In the genomic region with DNA sequence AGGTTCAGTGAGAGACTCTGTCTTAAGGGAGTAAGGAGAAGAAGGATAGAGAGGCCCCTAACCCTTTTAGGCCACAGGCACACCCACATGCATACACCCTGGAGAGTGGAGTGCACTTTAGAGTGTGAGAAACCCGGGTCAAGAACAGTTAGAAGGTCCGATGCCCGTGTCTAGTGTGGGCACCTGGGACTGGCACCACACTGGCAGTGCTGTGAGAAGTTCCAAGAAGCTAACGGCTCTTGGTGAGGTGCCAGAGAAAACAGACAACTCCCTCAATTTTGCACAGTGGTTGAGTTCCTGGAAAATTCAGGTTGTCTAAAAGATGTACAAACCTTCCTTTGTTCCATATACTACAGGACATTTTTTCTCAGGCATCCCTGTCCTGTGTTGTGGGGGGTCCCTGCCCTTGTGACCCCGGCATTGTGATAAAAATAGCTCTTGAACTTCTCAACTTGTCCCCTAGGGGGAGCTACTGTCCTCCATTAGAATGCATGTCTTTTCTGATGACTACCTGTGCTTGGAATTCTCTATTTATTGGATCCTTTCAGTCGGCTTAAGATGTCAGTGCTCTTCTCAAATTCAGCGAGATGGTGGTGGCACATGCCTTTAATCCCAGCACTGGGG, we compare ENCODE assay signal across 8 mouse cellular contexts. TPM values are rescaled to one million over a fixed set of nuclear protein-coding genes. Genes with fewer than 3 reads are reported as not detected.
DNase-seq lines count a peak whose midpoint lies in the region; ATAC-seq and TF ChIP-seq lines count a peak whose summit lies in the region.

No protein-coding gene starts in this region.

- H3K27ac ChIP-seq in forebrain, postnatal 0 days (ENCODE audit: low read depth, low read length), result no peak overlapping the region
- H3K27ac ChIP-seq in forebrain, embryonic 13.5 days, result no peak overlapping the region
- H3K27ac ChIP-seq in midbrain, postnatal 0 days (ENCODE audit: low read depth, low read length), result no peak overlapping the region
- no peak overlapping the region for H3K27ac ChIP-seq in midbrain, embryonic 10.5 days (replicated peaks)

- no peak overlapping the region for H3K4me2 ChIP-seq in forebrain, postnatal 0 days (ENCODE audit: low read depth)
- H3K4me2 ChIP-seq in forebrain, embryonic 13.5 days, result no peak overlapping the region
- no peak overlapping the region for H3K4me2 ChIP-seq in midbrain, postnatal 0 days (ENCODE audit: low read depth, low read length, poor library complexity, severe bottlenecking)

- H3K36me3 ChIP-seq in forebrain, postnatal 0 days (ENCODE audit: insufficient read depth), result no peaks in the 10 kb centered on the region
- no peaks in the 10 kb centered on the region for H3K36me3 ChIP-seq in forebrain, embryonic 13.5 days (ENCODE audit: poor library complexity, severe bottlenecking)
- H3K36me3 ChIP-seq in midbrain, postnatal 0 days (ENCODE audit: insufficient read depth, low read length), result no peaks in the 10 kb centered on the region
- no peaks in the 10 kb centered on the region for H3K36me3 ChIP-seq in midbrain, embryonic 10.5 days

- TF ChIP-seq CTCF in forebrain, postnatal 0 days (IDR thresholded peaks at IDR 0.05; ENCODE audit: low read depth), result peak; percentile 56
- peak; percentile 70 for TF ChIP-seq CTCF in midbrain, postnatal 0 days (IDR thresholded peaks at IDR 0.05)

- no peak overlapping the region for H3K4me3 ChIP-seq in forebrain, postnatal 0 days (ENCODE audit: low read depth, low read length)
- H3K4me3 ChIP-seq in forebrain, embryonic 13.5 days, result no peak overlapping the region
- H3K4me3 ChIP-seq in midbrain, postnatal 0 days (ENCODE audit: low read depth, low read length), result no peak overlapping the region
- no peak overlapping the region for H3K4me3 ChIP-seq in midbrain, embryonic 10.5 days

- DNase-seq in forebrain, postnatal 0 days, result peak; percentile 10
- DNase-seq in midbrain, postnatal 0 days (ENCODE audit: low spot score), result peak; percentile 45
- no peak for DNase-seq in midbrain, embryonic 10.5 days (ENCODE audit: low spot score)
- peak; percentile 65 for DNase-seq in embryo, embryonic 11 days
- peak; percentile 33 to 35 for DNase-seq in natural killer cell, adult 2 months (ENCODE audit: low spot score in 2 of 2)
- no peak for DNase-seq in right cerebral cortex, postnatal 36 days (ENCODE audit: low spot score in 2 of 2)
- DNase-seq in right cerebral cortex, adult 2 months (ENCODE audit: low spot score in 2 of 2), result no peak

- no peak overlapping the region for H3K9ac ChIP-seq in forebrain, postnatal 0 days
- no peak overlapping the region for H3K9ac ChIP-seq in forebrain, embryonic 13.5 days
- no peak overlapping the region for H3K9ac ChIP-seq in midbrain, postnatal 0 days (replicated peaks; ENCODE audit: low read length, poor library complexity, severe bottlenecking)

- H3K9me3 ChIP-seq in forebrain, postnatal 0 days (ENCODE audit: low read length), result no peaks in the 10 kb centered on the region
- no peaks in the 10 kb centered on the region for H3K9me3 ChIP-seq in forebrain, embryonic 13.5 days (replicated peaks)
- H3K9me3 ChIP-seq in midbrain, postnatal 0 days (ENCODE audit: low read length), result no peaks in the 10 kb centered on the region
- H3K9me3 ChIP-seq in midbrain, embryonic 10.5 days (replicated peaks), result no peaks in the 10 kb centered on the region

- no peak for ATAC-seq in forebrain, postnatal 0 days
- ATAC-seq in forebrain, embryonic 13.5 days, result no peak
- ATAC-seq in midbrain, postnatal 0 days (ENCODE audit: low FRiP score), result no peak

- H3K4me1 ChIP-seq in forebrain, postnatal 0 days (ENCODE audit: insufficient read depth), result no peaks in the 10 kb centered on the region
- H3K4me1 ChIP-seq in forebrain, embryonic 13.5 days, result no peaks in the 10 kb centered on the region
- no peaks in the 10 kb centered on the region for H3K4me1 ChIP-seq in midbrain, postnatal 0 days (ENCODE audit: insufficient read depth, low read length)
- 0 out of 2 replicates have a peak, but pooled peaks cover 4% of the 10 kb centered on the region for H3K4me1 ChIP-seq in midbrain, embryonic 10.5 days

- 42% methylated on average over 7 of the region's 7 CpGs for WGBS in forebrain, postnatal 0 days
- 51% methylated on average over 7 of the region's 7 CpGs for WGBS in forebrain, embryonic 13.5 days
- 51% methylated on average over 7 of the region's 7 CpGs for WGBS in midbrain, postnatal 0 days
- 50% methylated on average over 7 of the region's 7 CpGs for WGBS in midbrain, embryonic 10.5 days

- H3K27me3 ChIP-seq in forebrain, postnatal 0 days (ENCODE audit: insufficient read depth, low read length), result no peaks in the 10 kb centered on the region
- H3K27me3 ChIP-seq in forebrain, embryonic 13.5 days, result no peaks in the 10 kb centered on the region
- H3K27me3 ChIP-seq in midbrain, postnatal 0 days (ENCODE audit: insufficient read depth, low read length), result no peaks in the 10 kb centered on the region
- no peaks in the 10 kb centered on the region for H3K27me3 ChIP-seq in midbrain, embryonic 10.5 days (ENCODE audit: low read depth, poor library complexity, severe bottlenecking)

RNA-seq across cellular contexts. Expression of gene Muc4, which starts 38.7 kb away (rescaled TPM):
- total RNA-seq in forebrain, postnatal 0 days (2014; rRNA removed), result not detected in 2 replicates
- polyA plus RNA-seq in forebrain, postnatal 0 days (2015; fragmentation: Nextera tagmentation; extraction: Ambion mirVana), result not detected in 2 replicates
- 0.04 TPM in 1 of 2 replicates, not detected in the other for polyA plus RNA-seq in forebrain, embryonic 13.5 days (2015; fragmentation: Nextera tagmentation; extraction: Ambion mirVana)
- total RNA-seq in midbrain, postnatal 0 days (2014; rRNA removed), result 0.05 TPM in 1 of 2 replicates, not detected in the other
- not detected in 2 replicates for polyA plus RNA-seq in midbrain, postnatal 0 days (2015; fragmentation: Nextera tagmentation; extraction: Ambion mirVana)
- 0.32 and 1.5 TPM in 2 replicates for polyA plus RNA-seq in midbrain, embryonic 10.5 days (2016; fragmentation: Nextera tagmentation; extraction: Ambion mirVana)

RNA-seq across cellular contexts. Expression of gene Tnk2, which starts 53.3 kb away (rescaled TPM):
- total RNA-seq in forebrain, postnatal 0 days (2014; rRNA removed), result 48.4 and 55.3 TPM in 2 replicates
- polyA plus RNA-seq in forebrain, postnatal 0 days (2015; fragmentation: Nextera tagmentation; extraction: Ambion mirVana), result 10.3 and 13.2 TPM in 2 replicates
- polyA plus RNA-seq in forebrain, embryonic 13.5 days (2015; fragmentation: Nextera tagmentation; extraction: Ambion mirVana), result 14.6 TPM in 2 replicates
- 69.1 and 81.7 TPM in 2 replicates for total RNA-seq in midbrain, postnatal 0 days (2014; rRNA removed)
- 15.7 and 16.5 TPM in 2 replicates for polyA plus RNA-seq in midbrain, postnatal 0 days (2015; fragmentation: Nextera tagmentation; extraction: Ambion mirVana)
- 8.4 and 9.8 TPM in 2 replicates for polyA plus RNA-seq in midbrain, embryonic 10.5 days (2016; fragmentation: Nextera tagmentation; extraction: Ambion mirVana)

Comparison
In these comparisons a context has a peak if more than half of its experiments do, and no peak if none do; other contexts are left out.
1. DNase-seq: peak in forebrain, postnatal 0 days (single experiment), midbrain, postnatal 0 days (single experiment), embryo, embryonic 11 days (single experiment) and natural killer cell, adult 2 months (2 of 2); none in midbrain, embryonic 10.5 days (single experiment), right cerebral cortex, postnatal 36 days (0 of 2) and right cerebral cortex, adult 2 months (0 of 2).